Mouse (Mus musculus) gastrocnemius, adult 18-20 months (tissue): Measurements from ENCODE around the gene Malsu1. TPM values are rescaled to one million over a fixed set of nuclear protein-coding genes. Genes with fewer than 3 reads are reported as not detected.

ENCODE experiments used
- DNase-seq: peaks from one replicate; pipeline ENCODE4 v3.0.0; 2021; ENCODE audit warnings: low spot score
- total RNA-seq, 2 experiments: library from RNA; stranded (reverse); gene quantifications; 2 replicates each; pipeline ENCODE4 v1.2.3; 2021

The Malsu1 gene
- total RNA-seq, 2 experiments from 2014 or later = 42.5 to 47.7 TPM

GRCm38 (mm10) chr6:49132352-49133090 lies 58.9 kb downstream of the Malsu1 start:
- no peak for DNase-seq

Other genes starting within 250 kb of the Malsu1 start
- 1 to 10 TPM; 3.3 to 3.9 TPM for gene Tmem176a, start 232.9 kb upstream of the Malsu1 start, total RNA-seq
- gene Tmem176b, start 232.3 kb upstream of the Malsu1 start, total RNA-seq = 1 to 10 TPM; 7.6 to 8.9 TPM
- not detected for gene Aoc1, start 200.9 kb upstream of the Malsu1 start, total RNA-seq
- gene 1600015I10Rik, start 143.9 kb upstream of the Malsu1 start, total RNA-seq = not detected
- not detected for gene Doxl2, start 98.8 kb upstream of the Malsu1 start, total RNA-seq
- gene Svs1, start 86.9 kb upstream of the Malsu1 start, total RNA-seq = not detected
- gene Gpnmb, start 37.2 kb upstream of the Malsu1 start, total RNA-seq = 1 to 10 TPM; 1.6 to 2.3 TPM
- gene Igf2bp3, start 141.2 kb downstream of the Malsu1 start, total RNA-seq = under 1 TPM; 0.09 to 0.11 TPM
- 10 to 100 TPM; 14.7 to 20.2 TPM for gene Tra2a, start 190.2 kb downstream of the Malsu1 start, total RNA-seq
- 1 to 10 TPM; 1.8 to 2.3 TPM for gene Ccdc126, start 245.5 kb downstream of the Malsu1 start, total RNA-seq